Mouse (Mus musculus) frontal cortex, postnatal 14 days (tissue): ENCODE measurements around the gene Trim44.

ENCODE experiments used
- DNase-seq, 2 experiments: peaks; one replicate each; pipeline ENCODE4 v3.0.0; 2022; ENCODE audit warnings: low spot score in 2 of 2

Gene Trim44

DNA sequence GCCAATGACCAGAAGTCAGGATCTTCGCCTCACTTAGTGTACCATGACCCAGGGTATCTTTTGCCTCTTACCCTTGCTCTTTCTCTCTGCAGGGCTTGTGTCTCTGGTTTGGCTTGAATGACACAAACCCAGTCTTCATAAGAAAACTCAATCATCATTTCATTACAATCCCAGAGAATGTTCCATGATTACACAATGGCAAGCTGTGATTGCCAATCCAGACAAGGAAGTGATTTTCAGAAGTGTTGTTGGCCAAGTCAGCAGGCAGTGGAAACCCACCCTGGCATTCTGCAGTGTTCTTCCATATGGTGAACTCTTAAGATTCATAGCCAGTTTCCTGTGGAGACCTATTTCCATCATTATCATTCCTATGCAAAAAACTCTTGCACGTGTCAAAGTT, 116.1 kb downstream of the Trim44 start:
- DNase-seq = no peak

DNA sequence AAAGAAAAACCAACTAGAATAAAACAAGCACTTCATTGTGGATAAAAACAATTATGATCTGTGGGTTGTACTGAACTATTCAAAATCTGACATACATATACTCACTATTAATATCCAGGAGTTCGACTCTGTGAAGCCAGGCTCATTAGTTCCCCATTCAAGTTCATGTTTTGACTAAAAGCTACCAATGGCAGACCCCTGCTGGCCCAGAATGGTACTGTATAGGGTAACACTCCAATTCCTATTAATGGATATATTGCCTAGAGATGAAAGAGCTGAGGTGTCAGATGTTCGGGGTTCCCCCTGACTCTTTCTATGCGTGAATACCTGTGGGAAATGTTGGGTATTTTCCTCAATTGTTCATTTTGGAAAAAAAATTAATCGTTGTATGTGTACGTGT, 117.6 kb downstream of the Trim44 start:
- DNase-seq = peak in 1 of 2 experiments; percentile 50

DNA sequence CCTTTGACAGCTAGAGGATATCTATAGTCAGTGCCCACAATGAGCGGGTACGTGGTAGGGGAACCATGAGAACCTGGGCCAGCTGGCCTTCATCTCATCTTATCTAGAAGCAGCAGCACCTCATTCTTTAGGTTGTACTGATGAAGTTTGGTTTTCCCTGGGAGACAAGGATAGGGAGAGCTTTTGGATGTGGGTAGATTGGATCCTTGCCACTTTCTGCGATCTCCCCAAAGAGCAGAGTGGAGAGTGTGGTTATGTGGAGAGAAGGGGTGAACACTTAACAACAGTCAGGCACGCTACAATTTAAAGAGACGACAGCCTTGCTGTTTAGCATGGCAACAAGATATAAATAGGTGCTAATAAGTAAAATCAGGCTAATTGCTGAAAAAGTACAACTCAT, 119.0 kb downstream of the Trim44 start:
- DNase-seq = no peak

DNA sequence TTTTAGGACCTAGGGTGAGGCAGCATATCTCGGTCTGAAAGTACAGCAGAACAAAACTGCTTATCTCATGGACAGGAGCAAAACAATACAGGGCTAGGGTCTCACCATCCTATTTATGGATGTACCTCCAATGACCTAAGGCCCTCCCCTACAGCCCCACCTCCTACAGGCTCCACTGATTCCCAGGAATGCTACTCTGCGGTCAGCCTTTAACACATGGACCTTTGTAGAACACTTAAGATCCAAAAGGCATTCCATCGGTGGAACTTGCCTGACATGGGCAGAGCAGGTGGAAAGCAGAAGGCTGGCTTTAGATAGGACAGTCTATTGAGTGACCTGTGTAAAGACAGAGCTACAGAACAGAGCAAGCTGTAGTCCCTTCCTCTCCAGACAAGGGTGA, 120.3 kb downstream of the Trim44 start:
- no peak for DNase-seq

DNA sequence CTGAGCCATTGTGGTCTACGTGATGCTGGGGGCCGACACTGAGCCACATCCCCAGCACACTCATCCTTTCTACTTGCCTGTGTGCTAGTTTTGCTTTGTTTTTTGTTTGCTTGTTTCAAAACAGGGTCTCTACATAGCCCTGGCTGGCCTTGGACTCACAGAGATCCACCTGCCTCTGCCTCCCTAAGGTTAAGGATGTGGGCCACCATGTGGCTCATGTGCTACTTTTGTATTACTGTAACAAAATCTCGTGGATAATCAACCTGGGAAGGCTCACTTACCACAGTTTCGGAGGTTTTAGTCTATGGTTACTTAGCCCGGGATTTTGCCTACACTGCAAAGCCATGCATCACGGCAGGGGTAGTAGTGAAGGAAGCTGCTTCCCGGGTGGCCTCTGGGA, 125.5 kb downstream of the Trim44 start:
- no peak for DNase-seq

DNA sequence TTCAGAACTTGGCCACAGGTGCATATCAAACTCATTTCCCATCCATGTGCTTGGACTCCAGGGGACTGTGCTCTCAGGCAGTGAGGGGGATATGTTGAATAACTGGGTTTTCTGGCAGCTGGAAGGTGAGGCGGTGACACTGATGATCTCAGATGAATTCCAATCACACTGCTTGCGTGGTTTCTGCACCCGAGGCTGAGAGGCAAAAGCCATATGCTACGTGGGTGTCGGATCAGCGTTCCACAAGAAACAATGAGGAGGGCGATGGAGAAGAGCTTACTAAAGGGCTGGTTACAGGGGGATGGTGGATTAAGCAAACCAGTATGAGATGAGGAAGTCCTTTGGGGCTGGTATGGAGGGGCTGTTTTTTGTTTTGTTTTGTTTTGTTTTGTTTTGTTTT, 127.8 kb downstream of the Trim44 start:
- DNase-seq = no peak

DNA sequence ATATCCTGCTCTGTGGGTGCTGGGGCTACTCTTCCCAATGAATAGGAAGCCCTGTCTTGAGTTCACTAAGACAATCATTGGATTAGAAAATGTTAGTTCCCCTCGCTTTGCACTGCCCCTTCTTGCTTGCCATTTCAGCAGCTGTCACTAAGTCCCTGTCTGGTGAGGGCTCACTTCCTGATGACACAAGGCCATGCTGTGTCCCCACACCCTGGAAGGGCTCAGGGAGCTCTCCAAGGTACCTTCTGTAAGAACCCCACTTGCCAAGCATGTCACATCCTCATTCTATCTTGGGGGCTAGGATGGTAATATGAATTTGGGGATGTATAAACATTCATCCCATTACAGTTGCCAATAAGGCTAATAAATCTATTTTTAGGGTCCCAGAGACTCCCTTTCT, 129.7 kb downstream of the Trim44 start:
- no peak for DNase-seq

DNA sequence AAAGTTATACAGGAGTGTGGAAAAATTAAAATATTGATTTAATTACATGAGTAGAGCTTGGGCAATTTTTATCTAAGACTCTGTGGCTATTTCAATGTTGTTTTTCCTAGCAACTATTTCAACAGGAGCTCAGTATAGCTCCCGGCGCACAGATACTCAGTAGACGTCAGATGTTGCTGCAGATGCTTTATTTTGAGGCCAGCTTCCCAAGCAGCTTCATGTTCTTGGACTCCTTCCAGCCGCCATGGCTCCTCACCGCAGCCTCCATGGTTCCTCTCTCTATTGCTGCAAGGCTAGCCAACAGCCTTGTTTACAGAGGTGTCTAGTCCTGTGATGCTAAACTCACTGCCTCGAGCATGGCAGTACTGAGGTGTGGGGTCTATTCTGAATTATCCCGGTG, 134.3 kb downstream of the Trim44 start:
- no peak for DNase-seq

DNA sequence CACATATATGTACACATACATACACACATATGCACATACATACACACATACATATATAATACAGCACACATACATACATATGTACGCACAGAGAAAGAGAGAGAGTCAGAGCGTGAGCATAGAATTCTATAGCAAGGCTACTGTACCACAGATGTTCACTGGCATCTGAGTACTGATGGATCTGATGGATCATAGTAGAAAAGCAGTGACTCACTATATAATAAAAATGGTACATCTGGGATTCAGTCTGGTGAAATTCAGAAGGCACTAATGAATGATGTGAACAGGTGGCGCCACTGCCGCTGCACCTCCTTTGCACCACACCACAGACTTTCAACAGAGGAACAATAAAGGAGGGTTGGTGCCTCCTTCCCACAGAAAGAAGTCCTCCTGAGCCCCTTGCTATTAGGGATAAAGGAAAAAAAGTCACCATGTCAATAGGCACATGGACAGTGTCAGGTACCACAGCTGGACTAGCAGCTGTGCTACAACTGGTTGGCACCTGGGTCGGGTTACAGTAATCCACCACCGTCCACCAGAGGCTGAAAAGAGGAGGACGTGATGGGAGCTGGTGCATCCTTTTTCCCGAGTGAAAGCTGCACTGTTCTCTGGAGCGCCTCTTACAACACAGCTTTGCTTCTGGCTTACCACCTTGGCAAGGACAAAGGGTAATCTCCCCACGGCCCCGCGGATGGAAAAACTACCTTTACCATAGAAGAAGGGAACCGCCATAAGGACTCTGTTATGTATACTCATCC, 139.9 kb downstream of the Trim44 start:
- DNase-seq = no peak

DNA sequence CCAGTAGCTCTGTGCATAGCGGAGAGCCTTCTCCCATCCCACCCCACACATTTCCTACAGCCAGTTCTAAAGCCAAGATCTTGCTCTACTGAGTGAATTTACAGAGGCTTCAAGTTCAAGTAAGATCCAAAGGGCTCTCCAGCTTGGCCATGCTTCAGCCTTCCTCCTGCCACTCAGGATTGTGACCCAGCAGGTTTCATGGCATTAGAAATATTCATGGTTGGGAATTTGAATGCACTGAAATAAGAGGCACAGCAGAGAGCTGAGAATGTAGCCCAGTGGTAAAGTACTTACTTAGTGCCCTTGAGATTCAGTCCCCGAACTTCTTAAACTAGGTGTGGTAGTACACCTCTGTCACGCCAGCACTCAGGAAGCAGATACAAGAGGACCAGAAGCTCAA, 140.7 kb downstream of the Trim44 start:
- DNase-seq = no peak

DNA sequence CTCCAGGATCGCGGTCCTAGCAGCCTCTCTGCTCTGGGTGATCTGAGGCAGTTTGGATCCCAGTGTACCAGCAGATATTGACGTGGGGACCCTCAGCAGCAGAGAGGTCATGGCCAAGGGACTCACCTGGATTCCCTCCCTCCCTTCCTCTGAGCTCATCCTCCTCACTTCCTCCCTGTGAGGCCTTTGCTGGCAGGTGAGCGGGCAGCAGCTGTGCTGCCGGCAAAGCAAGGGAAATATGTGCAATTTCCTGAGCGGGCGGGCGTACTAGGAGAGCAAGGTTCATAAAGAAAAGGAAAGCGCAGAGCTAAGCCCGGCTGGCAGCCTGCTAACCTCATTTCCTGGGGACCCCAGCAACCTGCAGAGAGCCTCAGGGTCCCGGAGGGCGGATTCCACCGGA, 148.5 kb downstream of the Trim44 start:
- no peak for DNase-seq

DNA sequence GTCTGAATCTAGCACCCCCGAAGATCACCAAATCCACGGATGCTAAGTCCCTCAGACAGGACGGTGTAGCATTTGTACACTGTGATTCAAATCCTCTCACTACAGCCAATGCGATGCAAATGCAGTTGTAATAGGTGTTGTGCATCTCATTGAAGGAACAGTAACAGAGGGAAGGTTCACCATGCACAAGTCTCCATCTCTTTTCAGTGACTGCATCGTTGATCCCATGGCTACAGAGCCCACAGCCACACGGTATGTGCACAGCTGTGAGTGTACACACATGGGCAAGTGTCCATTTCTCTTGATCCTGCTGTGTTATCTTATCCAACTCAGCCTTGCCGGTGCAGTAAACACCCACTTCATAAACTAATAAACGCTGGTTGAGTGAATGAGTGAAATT, 148.9 kb downstream of the Trim44 start:
- no peak for DNase-seq

DNA sequence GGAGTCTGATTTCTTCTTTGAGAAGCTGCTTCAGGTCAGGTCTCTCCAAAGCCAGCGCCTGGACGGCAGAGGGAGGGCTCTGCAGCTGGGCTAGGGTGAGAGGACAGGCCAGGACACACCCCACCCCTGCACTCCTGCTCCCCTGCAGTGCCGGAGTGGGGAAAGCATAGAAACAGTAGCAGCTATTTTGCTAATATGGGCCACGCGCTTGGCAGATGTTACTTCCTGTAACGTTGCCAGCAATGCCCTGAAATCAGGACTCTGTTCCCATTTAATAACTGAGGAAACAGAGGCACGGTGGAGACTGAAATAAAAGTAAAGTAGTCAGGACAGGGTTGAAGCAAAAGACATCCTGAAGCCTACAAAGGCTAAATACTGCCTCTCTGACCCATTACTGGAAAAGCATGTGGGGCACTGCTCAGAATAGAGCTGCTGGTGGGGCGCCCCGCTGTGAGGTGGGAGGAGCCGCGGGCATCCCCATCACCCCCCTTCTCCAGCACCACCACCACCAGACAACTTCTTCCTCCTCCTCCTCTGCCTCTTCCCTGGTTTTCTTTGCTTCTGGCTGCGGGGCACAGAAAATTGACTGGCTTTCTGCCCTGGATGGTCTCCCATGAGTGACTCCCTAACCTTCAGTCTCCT, 149.5 kb downstream of the Trim44 start:
- no peak for DNase-seq

DNA sequence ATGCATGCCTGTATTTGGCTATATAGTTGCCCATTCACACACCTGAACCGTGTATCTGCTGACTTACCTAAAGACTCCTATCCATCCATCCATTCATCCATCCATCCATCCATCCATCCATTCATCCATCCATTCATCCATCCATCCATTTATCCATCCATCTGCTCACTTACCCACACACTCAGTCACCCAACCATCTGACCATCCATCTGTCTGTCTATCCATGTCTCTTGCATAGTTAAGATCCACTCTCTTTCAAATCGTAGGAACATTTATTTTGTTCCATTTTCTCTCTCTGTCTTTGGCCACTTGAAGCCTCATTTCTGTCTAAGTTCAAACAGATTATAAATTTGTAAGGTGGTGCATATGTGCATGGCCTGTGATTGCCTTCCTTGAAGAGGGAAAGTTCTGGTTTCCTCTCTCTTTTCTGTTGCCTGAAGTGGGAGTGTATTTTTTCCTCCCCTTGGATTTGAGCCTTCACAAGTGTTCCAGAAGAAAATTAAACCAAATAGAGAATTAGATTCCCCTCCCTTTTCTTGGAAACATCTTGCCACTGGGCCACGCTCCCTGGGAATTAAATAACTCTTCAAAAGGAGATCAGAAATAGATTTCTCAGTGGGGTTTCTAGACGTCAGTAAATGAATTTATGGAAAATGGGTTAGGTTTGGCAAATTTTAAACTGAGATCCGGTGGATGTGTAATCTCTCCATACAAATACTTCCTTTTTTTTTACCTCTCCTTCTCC, 150.9 kb downstream of the Trim44 start:
- DNase-seq = no peak

DNA sequence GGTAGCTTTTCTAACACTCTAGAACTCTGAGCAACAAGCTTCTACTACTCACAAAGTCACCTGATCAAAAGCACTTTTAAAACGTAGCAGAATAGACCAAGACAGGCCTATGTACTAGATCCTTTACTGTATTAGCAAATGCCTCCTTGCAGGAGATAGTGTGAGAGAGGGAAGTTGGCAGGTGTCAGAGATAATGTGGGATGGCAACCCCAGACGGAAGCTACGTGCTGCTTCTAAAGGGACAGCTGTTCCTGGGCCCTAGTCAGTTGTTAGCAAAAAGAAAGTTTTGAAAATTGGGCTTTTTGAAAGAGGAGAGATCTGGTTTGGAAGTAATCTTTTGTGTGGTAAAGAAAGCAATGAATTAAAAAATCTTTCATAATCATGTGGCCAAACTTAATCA, 151.5 kb downstream of the Trim44 start:
- DNase-seq = no peak

DNA sequence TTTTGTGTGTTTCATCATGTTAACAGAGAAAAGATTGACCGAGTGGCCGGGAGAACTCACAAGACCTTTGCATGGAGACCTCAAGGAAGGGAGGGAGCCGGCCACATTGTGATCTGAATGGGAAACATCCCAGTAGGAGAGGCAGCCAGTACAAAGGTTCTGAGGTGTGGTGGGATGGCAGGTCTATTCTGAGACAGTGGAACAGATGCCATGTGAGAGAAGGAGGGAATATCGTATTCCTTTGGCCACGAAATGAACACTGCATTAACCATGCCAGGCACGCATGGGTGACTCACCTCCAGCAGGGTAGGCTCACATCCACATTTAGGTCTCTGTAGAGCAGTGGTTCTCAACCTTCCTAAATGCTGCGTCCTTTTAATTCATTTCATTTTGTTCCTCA, 154.4 kb downstream of the Trim44 start:
- no peak for DNase-seq

DNA sequence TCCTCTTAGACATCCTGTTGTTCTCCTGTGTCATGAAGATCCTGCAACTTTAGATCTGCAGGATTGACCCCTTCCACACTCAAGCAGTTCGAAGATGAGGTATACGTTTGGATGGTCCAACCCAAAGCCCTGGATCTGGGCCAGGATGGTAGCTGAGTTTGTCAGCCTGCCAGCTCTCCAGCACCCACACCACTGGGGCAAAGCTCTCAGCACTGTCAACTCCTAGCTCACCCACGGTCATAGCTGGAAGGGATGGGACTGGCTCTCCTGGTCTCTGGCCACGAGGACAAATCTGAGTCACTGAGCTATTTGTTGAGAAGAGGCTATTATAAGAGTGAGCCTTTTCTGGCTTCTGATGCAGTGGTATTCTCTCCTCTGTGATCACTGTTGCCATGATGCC, 155.0 kb downstream of the Trim44 start:
- DNase-seq = no peak
